Mouse (Mus musculus): ENCODE results near the gene Tubb3.

DNA sequence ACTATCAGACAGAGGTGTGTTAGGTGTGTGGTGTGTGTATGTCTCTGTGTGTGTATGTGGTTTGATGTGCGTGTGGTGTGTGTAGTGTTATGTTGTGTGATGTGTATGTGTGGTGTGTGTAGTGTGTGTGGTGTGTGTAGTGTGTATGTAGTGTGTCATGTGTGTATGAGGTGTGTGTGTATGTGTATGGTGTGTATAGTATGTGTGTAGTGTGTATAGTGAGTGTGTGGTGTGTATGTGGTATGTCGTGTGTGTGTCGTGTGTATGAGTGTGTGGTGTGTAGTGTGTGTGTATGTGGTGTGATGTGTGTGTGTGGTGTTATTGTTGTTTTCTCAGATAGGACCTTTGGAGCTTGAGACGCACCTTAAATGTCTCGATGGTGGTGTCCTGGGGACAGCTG lies 31.1 kb downstream of the Tubb3 start:
- TF ChIP-seq CTCF (IDR thresholded peaks at IDR 0.05; ENCODE audit: borderline replicate concordance, insufficient read depth, low read depth, low read length) (no peak), POLR2A (IDR thresholded peaks at IDR 0.05; ENCODE audit: borderline replicate concordance, insufficient read depth, low read length) (no peak)
